Mouse (Mus musculus): ENCODE measurements around the gene Shank2. TPM values are rescaled to one million over a fixed set of nuclear protein-coding genes. Genes with fewer than 3 reads are reported as not detected.

Shank2 gene
- total RNA-seq, 2 experiments from 2014 or later: 113 to 116 TPM

DNA sequence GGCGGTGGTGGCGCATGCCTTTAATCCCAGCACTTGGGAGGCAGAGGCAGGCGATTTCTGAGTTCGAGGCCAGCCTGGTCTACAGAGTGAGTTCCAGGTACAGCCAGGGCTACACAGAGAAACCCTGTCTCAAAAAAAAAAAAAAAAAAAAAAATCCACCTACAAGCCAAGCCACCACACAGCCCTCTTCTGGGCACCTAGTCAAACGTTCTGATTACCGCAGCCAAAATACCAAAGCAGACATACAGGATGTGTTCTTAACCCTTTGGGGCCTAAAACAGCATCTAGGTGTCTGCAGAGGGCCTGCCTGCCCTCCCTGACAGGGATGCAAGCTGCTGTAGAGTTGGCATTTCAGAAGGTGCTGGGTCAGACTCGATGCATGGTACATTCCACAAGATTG is 460.8 kb downstream of the Shank2 start:
- no peak for DNase-seq (ENCODE audit: low spot score in 2 of 2)

DNA sequence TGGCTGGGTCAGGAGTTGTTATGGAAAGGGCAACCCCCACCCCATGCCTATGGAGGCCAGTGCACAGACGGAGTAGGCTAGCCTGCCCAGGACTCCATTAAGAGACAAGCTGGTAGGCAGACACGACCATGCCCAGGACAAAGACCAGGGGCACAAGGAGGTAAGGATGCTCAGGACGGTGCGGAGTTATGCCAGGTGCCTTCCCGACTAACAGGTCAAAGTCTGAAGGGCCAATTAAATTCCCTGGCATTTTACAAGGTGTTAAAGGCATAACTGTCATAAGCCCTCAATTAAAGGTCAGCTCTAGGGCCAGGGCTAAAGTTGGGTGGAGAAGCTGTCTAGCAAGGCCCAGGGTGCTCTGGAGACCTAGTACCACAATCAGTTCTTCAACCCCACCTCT is 467.0 kb downstream of the Shank2 start:
- DNase-seq (ENCODE audit: low spot score in 2 of 2): no peak

DNA sequence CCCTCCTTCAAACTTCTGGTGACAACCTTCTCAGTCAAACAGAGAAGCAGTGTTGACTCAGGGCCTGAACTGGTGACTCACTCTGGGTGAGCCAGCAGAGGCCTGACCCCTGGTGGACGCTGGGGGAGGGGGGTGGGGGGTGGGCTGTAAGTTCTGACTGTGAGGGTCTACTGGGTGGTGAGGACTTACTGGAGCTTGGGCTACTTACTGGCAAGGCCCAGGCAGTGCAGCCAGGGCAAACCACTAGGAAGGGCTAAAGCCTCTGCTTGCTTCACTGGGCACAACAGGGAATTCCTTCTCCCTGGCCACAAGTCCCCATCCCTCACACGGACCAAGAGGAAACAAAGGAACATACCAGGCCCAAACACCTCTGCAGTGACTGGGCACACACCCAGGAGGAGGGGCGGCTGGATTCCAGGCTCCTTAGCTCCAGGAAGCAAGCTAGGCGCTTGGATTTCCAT is 467.5 kb downstream of the Shank2 start:
- no peak for DNase-seq (ENCODE audit: low spot score in 2 of 2)

DNA sequence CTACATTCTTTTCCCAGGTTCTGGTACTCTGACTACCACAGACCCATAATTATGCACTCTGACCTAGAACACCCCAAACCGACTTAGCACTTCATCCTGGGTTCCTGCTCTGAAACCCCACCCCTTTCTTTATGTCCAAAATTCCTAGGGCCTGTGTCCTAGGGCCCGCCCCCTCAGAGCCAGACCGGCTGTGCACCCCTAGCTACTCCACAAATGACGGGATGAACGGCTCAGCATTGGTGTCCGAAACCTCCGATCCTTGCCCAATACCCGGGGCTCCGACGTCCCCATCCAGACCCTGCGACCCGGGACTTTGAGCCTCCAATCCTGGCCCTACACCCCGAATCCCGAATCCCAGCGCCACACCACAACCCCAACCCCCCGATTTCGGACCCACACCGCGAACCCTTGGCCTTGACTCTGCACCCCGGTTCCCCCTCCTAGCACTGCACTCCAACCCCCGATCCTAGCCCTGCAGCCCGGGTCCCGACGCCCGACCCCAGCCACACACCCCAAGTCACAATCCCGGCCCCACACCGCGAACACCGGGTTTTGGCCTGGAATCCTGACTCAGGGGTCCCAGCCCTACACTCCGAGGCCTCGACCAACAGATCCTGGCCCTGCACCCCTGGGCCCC is 468.3 kb downstream of the Shank2 start:
- peak in 1 of 2 experiments; percentile 28 for DNase-seq (ENCODE audit: low spot score in 2 of 2)

DNA sequence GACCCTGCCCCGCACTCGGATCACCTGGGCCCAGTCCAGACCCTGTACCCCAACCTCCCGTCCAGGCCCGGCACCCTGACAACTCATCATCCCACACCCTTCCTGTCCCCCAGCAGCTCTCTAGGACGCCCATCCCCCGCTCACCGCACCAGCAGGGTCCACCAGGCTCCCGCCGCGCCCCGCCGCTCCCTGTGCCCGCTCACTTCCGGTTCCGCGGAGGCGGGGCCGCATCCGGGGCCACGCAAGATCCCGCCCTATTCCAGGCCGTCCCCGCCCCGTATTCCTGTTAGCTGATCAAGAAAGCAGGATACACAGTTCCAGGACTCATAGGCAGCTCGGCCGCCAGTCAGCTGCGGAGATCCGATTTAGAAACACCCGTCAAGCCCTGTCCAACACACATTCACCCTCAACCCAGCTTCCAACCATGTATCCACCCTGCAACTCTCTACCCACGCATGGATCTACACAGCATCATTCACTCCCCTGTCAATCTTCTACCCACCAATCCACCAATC is 468.9 kb downstream of the Shank2 start, which contains the start of gene Cttn:
Gene Cttn (minus strand): TSS at position 465 of the 515 bp plus-strand sequence.
- peak; percentile 87 to 90 for DNase-seq (ENCODE audit: low spot score in 2 of 2)

DNA sequence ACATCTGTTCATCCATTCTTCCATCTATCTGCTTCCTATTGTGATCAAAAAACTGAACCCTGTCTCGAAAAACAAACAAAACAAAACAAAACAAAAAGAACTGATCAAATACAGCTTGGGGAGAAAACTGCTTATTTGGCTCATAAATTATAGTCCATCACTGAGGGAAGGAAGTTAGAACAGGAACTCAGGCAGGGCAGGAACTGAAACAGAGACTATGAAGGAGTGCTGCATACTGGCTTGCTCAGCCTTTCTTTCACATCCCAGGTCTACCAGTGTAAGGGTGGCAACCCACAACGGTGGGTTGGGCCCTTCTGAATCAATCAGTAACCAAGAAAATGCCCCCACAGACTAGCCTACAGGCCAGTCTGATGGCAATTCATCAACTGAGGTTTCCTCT is 469.4 kb downstream of the Shank2 start:
- DNase-seq (ENCODE audit: low spot score in 2 of 2): no peak

DNA sequence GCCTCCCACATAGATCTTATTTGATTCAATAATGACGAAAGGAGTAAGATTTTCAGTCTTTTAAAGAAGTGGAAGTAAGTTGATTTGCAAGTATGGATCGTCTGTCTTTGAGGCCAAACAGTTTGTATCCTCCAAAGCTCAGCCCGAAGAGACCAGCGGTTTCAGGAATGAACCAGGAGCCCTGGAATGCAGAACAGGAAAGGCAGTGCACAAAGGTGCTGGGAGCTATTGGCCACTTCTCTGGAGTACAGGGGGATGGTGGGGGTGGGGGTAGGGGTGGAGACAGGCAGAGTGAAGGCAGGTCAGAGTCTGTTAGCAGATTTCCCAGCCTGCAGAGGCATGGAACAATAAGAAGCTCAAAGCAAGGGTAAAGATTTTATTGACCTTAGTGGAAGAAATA is 471.8 kb downstream of the Shank2 start:
- no peak for DNase-seq (ENCODE audit: low spot score in 2 of 2)

Small RNAs within 50 kb of the gene (microRNA-seq; reads per million reads assigned to microRNA genes)
- 1.8 to 7.8 reads per million in 2 experiments for gene Mir3105

Other genes with a start within 250 kb of the Shank2 start
- 10 to 100 TPM; 48.5 to 48.6 TPM for gene Osbpl5, start 244.9 kb upstream of the Shank2 start, total RNA-seq (2021)
- not detected for gene Mrgprg, start 234.9 kb upstream of the Shank2 start, total RNA-seq (2021)
- gene Mrgpre, start 217.4 kb upstream of the Shank2 start, total RNA-seq (2021): 1 to 10 TPM; 9.1 to 9.4 TPM
- gene Nadsyn1, start 179.1 kb upstream of the Shank2 start, total RNA-seq (2021): 1 to 10 TPM; 6.1 to 6.4 TPM
- 10 to 100 TPM; 80.0 to 85.0 TPM for gene Dhcr7, start 178.8 kb upstream of the Shank2 start, total RNA-seq (2021)
- not detected for gene Gm498, start 135.1 kb upstream of the Shank2 start, total RNA-seq (2021)